Comparison of ENCODE assay signal across 26 mouse cellular contexts in the genomic region with DNA sequence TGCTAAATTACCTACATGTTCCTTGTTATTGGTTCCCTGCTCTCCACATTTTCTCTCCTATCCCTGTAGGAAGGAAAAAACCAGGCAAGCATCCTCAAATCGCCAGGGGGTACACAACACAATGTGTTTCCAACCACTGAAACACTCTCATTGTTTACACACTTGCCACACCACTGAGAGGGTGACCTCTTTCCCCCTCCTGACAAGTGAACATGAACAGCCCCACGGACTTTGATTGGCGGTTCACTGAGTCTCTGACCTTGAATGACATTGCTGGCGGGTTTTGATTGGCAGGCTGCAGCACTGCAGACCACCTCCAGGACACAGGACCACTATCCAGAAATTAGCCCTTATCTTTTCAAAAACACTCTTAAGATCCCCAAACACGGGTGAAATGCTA.
DNase-seq lines count a peak whose midpoint lies in the region; ATAC-seq lines count a peak whose summit lies in the region.
"Had no signal": no experiment of that assay in that cellular context is flagged by ENCODE, and none has a peak within 500 bp of the region (broad histone marks: within the 10 kb centered on the region; RNA-seq: fewer than 3 reads in every experiment).

No protein-coding gene starts in this region.

- H3K27ac ChIP-seq in hindbrain, embryonic 10.5 days = peak overlapping the region; percentile 13; the same call in 1 of the 2 replicates
- H3K27ac ChIP-seq in hindbrain, embryonic 13.5 days = no peak overlapping the region
- no peak overlapping the region for H3K27ac ChIP-seq in midbrain, embryonic 14.5 days (replicated peaks; ENCODE audit: low read depth, low read length)
- H3K27ac ChIP-seq: kidney, embryonic 15.5 days; limb, embryonic 10.5 days; macrophage had no signal

- peaks cover 23% of the 10 kb centered on the region for H3K4me1 ChIP-seq in hindbrain, embryonic 10.5 days (replicated peaks)
- H3K4me1 ChIP-seq in hindbrain, embryonic 13.5 days (replicated peaks) = peaks cover 12% of the 10 kb centered on the region
- H3K4me1 ChIP-seq in midbrain, embryonic 14.5 days (ENCODE audit: control insufficient read depth, insufficient read depth, low read length) = 0 out of 2 replicates have a peak, but pooled peaks cover 3% of the 10 kb centered on the region
- H3K4me1 ChIP-seq: heart, embryonic 12.5 days; kidney, embryonic 15.5 days; limb, embryonic 10.5 days had no signal

- no peak for ATAC-seq in hindbrain, embryonic 13.5 days (ENCODE audit: low FRiP score)
- ATAC-seq in midbrain, embryonic 14.5 days (ENCODE audit: low FRiP score, low TSS enrichment) = no peak
- ATAC-seq: activated CD4-positive, CD25-positive, alpha-beta regulatory T cell, adult 4 months; forebrain, postnatal 0 days; intestine, postnatal 0 days; lung, postnatal 0 days had no signal

- H3K4me3 ChIP-seq in hindbrain, embryonic 10.5 days = no peak overlapping the region
- H3K4me3 ChIP-seq in hindbrain, embryonic 13.5 days = no peak overlapping the region
- H3K4me3 ChIP-seq in midbrain, embryonic 14.5 days (replicated peaks; ENCODE audit: low read depth, low read length) = no peak overlapping the region
- H3K4me3 ChIP-seq: heart, embryonic 12.5 days; kidney, embryonic 15.5 days; limb, embryonic 10.5 days; myocyte had no signal

- H3K4me2 ChIP-seq in hindbrain, embryonic 13.5 days = no peak overlapping the region
- no peak overlapping the region for H3K4me2 ChIP-seq in midbrain, embryonic 14.5 days (ENCODE audit: low read length)
- H3K4me2 ChIP-seq: heart, embryonic 12.5 days; kidney, embryonic 15.5 days had no signal

- no peaks in the 10 kb centered on the region for H3K9me3 ChIP-seq in hindbrain, embryonic 10.5 days
- H3K9me3 ChIP-seq in hindbrain, embryonic 13.5 days = no peaks in the 10 kb centered on the region
- no peaks in the 10 kb centered on the region for H3K9me3 ChIP-seq in midbrain, embryonic 14.5 days (ENCODE audit: control insufficient read depth, low read length)
- H3K9me3 ChIP-seq: heart, embryonic 12.5 days; kidney, embryonic 15.5 days; limb, embryonic 10.5 days had no signal

- WGBS in hindbrain, embryonic 10.5 days = 25% methylated on average over 5 of the region's 5 CpGs
- 38% methylated on average over 5 of the region's 5 CpGs for WGBS in hindbrain, embryonic 13.5 days
- 26% methylated on average over 5 of the region's 5 CpGs for WGBS in midbrain, embryonic 14.5 days

- peaks cover 6% of the 10 kb centered on the region; the same call in 1 of the 2 replicates for H3K27me3 ChIP-seq in hindbrain, embryonic 10.5 days (ENCODE audit: insufficient read depth, poor library complexity, severe bottlenecking)
- no peaks in the 10 kb centered on the region for H3K27me3 ChIP-seq in hindbrain, embryonic 13.5 days
- no peaks in the 10 kb centered on the region for H3K27me3 ChIP-seq in midbrain, embryonic 14.5 days (ENCODE audit: control insufficient read depth, insufficient read depth, low read length)
- H3K27me3 ChIP-seq: heart, embryonic 12.5 days; kidney, embryonic 15.5 days had no signal

- no peaks in the 10 kb centered on the region for H3K36me3 ChIP-seq in hindbrain, embryonic 10.5 days
- H3K36me3 ChIP-seq in hindbrain, embryonic 13.5 days = no peaks in the 10 kb centered on the region
- no peaks in the 10 kb centered on the region for H3K36me3 ChIP-seq in midbrain, embryonic 14.5 days (ENCODE audit: control insufficient read depth, insufficient read depth, low read length)
- H3K36me3 ChIP-seq: heart, embryonic 12.5 days; kidney, embryonic 15.5 days; limb, embryonic 10.5 days had no signal

- no peak overlapping the region for H3K9ac ChIP-seq in hindbrain, embryonic 13.5 days
- H3K9ac ChIP-seq in midbrain, embryonic 14.5 days (replicated peaks; ENCODE audit: low read length) = no peak overlapping the region
- H3K9ac ChIP-seq: forebrain, postnatal 0 days; heart, embryonic 12.5 days; kidney, embryonic 15.5 days had no signal

- DNase-seq in hindbrain, embryonic 10.5 days (ENCODE audit: low spot score) = peak; percentile 48
- peak; percentile 9 for DNase-seq in R1 (ENCODE audit: low read depth, low spot score)
- peak; percentile 7 for DNase-seq in embryo, embryonic 9.5 days (ENCODE audit: extremely low spot score)
- DNase-seq in midbrain, embryonic 14.5 days = peak; percentile 20
- no peak for DNase-seq in layer of hippocampus, adult 9-11 months
- DNase-seq in urinary bladder, postnatal 10 days (ENCODE audit: low spot score) = no peak
- DNase-seq in kidney, adult 18-20 months = no peak
- DNase-seq: adrenal gland, adult 8-10 months; B cell, adult 2 months; cerebellum, adult 18-20 months; cerebellum, postnatal 36 days; forebrain, postnatal 0 days; gastrocnemius, postnatal 14 days; heart, adult 18-20 months; heart, postnatal 10 days; kidney, postnatal 36 days; right cerebral cortex, postnatal 14 days had no signal

Comparison
In these comparisons a context has a peak if more than half of its experiments do, and no peak if none do; other contexts are left out.
1. DNase-seq: peak in hindbrain, embryonic 10.5 days (single experiment), R1 (single experiment), embryo, embryonic 9.5 days (single experiment) and midbrain, embryonic 14.5 days (single experiment); none in layer of hippocampus, adult 9-11 months (single experiment), urinary bladder, postnatal 10 days (single experiment) and kidney, adult 18-20 months (single experiment).